ENCODE assay signal across 22 mouse cellular contexts in genomic region chr4:94376256-94376655, GRCm38 (mm10).
DNase-seq lines count a peak whose midpoint lies in the region; ATAC-seq and TF ChIP-seq lines count a peak whose summit lies in the region.
"Had no signal": no experiment of that assay in that cellular context is flagged by ENCODE, and none has a peak within 500 bp of the region (broad histone marks: within the 10 kb centered on the region; RNA-seq: fewer than 3 reads in every experiment).

No protein-coding gene starts in this region.

- 81% methylated on average over 1 of the region's 1 CpGs for WGBS in forebrain, embryonic 14.5 days
- WGBS in forebrain, embryonic 15.5 days, result 67% methylated on average over 1 of the region's 1 CpGs
- 58% methylated on average over 1 of the region's 1 CpGs for WGBS in forebrain, postnatal 0 days
- 95% methylated on average over 1 of the region's 1 CpGs for WGBS in forebrain, embryonic 11.5 days

- no peak overlapping the region for H3K27ac ChIP-seq in forebrain, embryonic 14.5 days (ENCODE audit: low read depth, low read length)
- H3K27ac ChIP-seq in forebrain, embryonic 15.5 days (replicated peaks), result no peak overlapping the region
- H3K27ac ChIP-seq in forebrain, postnatal 0 days (ENCODE audit: low read depth, low read length), result no peak overlapping the region
- no peak overlapping the region for H3K27ac ChIP-seq in forebrain, embryonic 11.5 days (ENCODE audit: low read depth, low read length)
- H3K27ac ChIP-seq: embryonic facial prominence, embryonic 10.5 days; embryonic facial prominence, embryonic 12.5 days; forebrain, embryonic 13.5 days had no signal

- no peak for TF ChIP-seq CTCF in forebrain, postnatal 0 days (IDR thresholded peaks at IDR 0.05; ENCODE audit: low read depth)

- DNase-seq in forebrain, embryonic 14.5 days (ENCODE audit: low spot score), result peak; percentile 7
- peak; percentile 31 for DNase-seq in forebrain, postnatal 0 days
- DNase-seq in forebrain, embryonic 11.5 days (ENCODE audit: low spot score), result no peak
- no peak for DNase-seq in gastrocnemius, postnatal 4 days (ENCODE audit: low spot score in 2 of 2)
- DNase-seq: adrenal gland, adult 8-10 months; adrenal gland, postnatal 14 days; adrenal gland, postnatal 36 days; B cell, adult 2 months; cerebellum, adult 11-12 months; cerebellum, adult 2 months; cerebellum, adult 9-10 months; cerebellum, postnatal 10 days; cerebellum, postnatal 25 days had no signal

- no peak overlapping the region for H3K4me3 ChIP-seq in forebrain, embryonic 14.5 days (ENCODE audit: low read depth, low read length)
- H3K4me3 ChIP-seq in forebrain, embryonic 15.5 days, result no peak overlapping the region
- H3K4me3 ChIP-seq in forebrain, postnatal 0 days (ENCODE audit: low read depth, low read length), result no peak overlapping the region
- no peak overlapping the region for H3K4me3 ChIP-seq in forebrain, embryonic 11.5 days (ENCODE audit: low read depth, low read length)
- H3K4me3 ChIP-seq: embryonic facial prominence, embryonic 10.5 days; embryonic facial prominence, embryonic 12.5 days; forebrain, embryonic 13.5 days had no signal

- H3K27me3 ChIP-seq in forebrain, embryonic 14.5 days (replicated peaks; ENCODE audit: control insufficient read depth, insufficient read depth, low read length), result no peaks in the 10 kb centered on the region
- no peaks in the 10 kb centered on the region for H3K27me3 ChIP-seq in forebrain, embryonic 15.5 days
- H3K27me3 ChIP-seq in forebrain, postnatal 0 days (ENCODE audit: insufficient read depth, low read length), result no peaks in the 10 kb centered on the region
- no peaks in the 10 kb centered on the region for H3K27me3 ChIP-seq in forebrain, embryonic 11.5 days (ENCODE audit: control insufficient read depth, insufficient read depth, low read length)
- H3K27me3 ChIP-seq: CH12.LX; embryonic facial prominence, embryonic 12.5 days; forebrain, embryonic 13.5 days; Patski had no signal

- no peaks in the 10 kb centered on the region for H3K9me3 ChIP-seq in forebrain, embryonic 14.5 days (replicated peaks; ENCODE audit: control insufficient read depth, low read length)
- H3K9me3 ChIP-seq in forebrain, embryonic 15.5 days, result no peaks in the 10 kb centered on the region
- H3K9me3 ChIP-seq in forebrain, postnatal 0 days (ENCODE audit: low read length), result no peaks in the 10 kb centered on the region
- H3K9me3 ChIP-seq in forebrain, embryonic 11.5 days (ENCODE audit: control insufficient read depth, low read length), result no peaks in the 10 kb centered on the region
- H3K9me3 ChIP-seq: embryonic facial prominence, embryonic 10.5 days; embryonic facial prominence, embryonic 12.5 days; forebrain, embryonic 13.5 days; G1E had no signal

- H3K4me2 ChIP-seq in forebrain, embryonic 14.5 days (ENCODE audit: low read length), result no peak overlapping the region
- no peak overlapping the region for H3K4me2 ChIP-seq in forebrain, embryonic 15.5 days (replicated peaks)
- no peak overlapping the region for H3K4me2 ChIP-seq in forebrain, postnatal 0 days (ENCODE audit: low read depth)
- no peak overlapping the region for H3K4me2 ChIP-seq in forebrain, embryonic 11.5 days (ENCODE audit: low read depth, low read length, severe bottlenecking)
- H3K4me2 ChIP-seq: embryonic facial prominence, embryonic 12.5 days; forebrain, embryonic 13.5 days had no signal

- no peak for ATAC-seq in forebrain, embryonic 14.5 days
- ATAC-seq in forebrain, embryonic 15.5 days (replicated peaks), result no peak
- peak; percentile 88 for ATAC-seq in forebrain, postnatal 0 days
- no peak for ATAC-seq in forebrain, embryonic 11.5 days (replicated peaks; ENCODE audit: low FRiP score)
- ATAC-seq: activated CD4-positive, CD25-positive, alpha-beta regulatory T cell, adult 4 months; CD4-positive, CD25-positive, alpha-beta regulatory T cell, adult 4 months; forebrain, embryonic 13.5 days; Patski had no signal

- no peak overlapping the region for H3K9ac ChIP-seq in forebrain, embryonic 14.5 days (ENCODE audit: low read length)
- H3K9ac ChIP-seq in forebrain, embryonic 15.5 days (replicated peaks), result no peak overlapping the region
- H3K9ac ChIP-seq in forebrain, postnatal 0 days, result no peak overlapping the region
- H3K9ac ChIP-seq in forebrain, embryonic 11.5 days (ENCODE audit: low read length), result no peak overlapping the region
- H3K9ac ChIP-seq: embryonic facial prominence, embryonic 12.5 days; forebrain, embryonic 13.5 days had no signal

- no peaks in the 10 kb centered on the region for H3K4me1 ChIP-seq in forebrain, embryonic 14.5 days (ENCODE audit: control insufficient read depth, insufficient read depth, low read length)
- no peaks in the 10 kb centered on the region for H3K4me1 ChIP-seq in forebrain, embryonic 15.5 days
- H3K4me1 ChIP-seq in forebrain, postnatal 0 days (ENCODE audit: insufficient read depth), result no peaks in the 10 kb centered on the region
- H3K4me1 ChIP-seq in forebrain, embryonic 11.5 days (replicated peaks; ENCODE audit: control insufficient read depth, insufficient read depth, low read length), result no peaks in the 10 kb centered on the region
- H3K4me1 ChIP-seq: embryonic facial prominence, embryonic 10.5 days; embryonic facial prominence, embryonic 12.5 days; forebrain, embryonic 13.5 days had no signal

- no peaks in the 10 kb centered on the region for H3K36me3 ChIP-seq in forebrain, embryonic 14.5 days (ENCODE audit: control insufficient read depth, insufficient read depth, low read length)
- H3K36me3 ChIP-seq in forebrain, embryonic 15.5 days, result no peaks in the 10 kb centered on the region
- H3K36me3 ChIP-seq in forebrain, postnatal 0 days (ENCODE audit: insufficient read depth), result no peaks in the 10 kb centered on the region
- H3K36me3 ChIP-seq in forebrain, embryonic 11.5 days (ENCODE audit: control insufficient read depth, insufficient read depth, low read length), result no peaks in the 10 kb centered on the region
- H3K36me3 ChIP-seq: embryonic facial prominence, embryonic 10.5 days; embryonic facial prominence, embryonic 12.5 days; G1E had no signal

Comparison
In these comparisons a context has a peak if more than half of its experiments do, and no peak if none do; other contexts are left out.
1. DNase-seq: peak in forebrain, embryonic 14.5 days (single experiment) and forebrain, postnatal 0 days (single experiment); none in forebrain, embryonic 11.5 days (single experiment) and gastrocnemius, postnatal 4 days (0 of 2).